In genomic region chr12:80260744-80261695, GRCm38 (mm10) we compare ENCODE assay signal across 8 mouse cellular contexts. TPM values are rescaled to one million over a fixed set of nuclear protein-coding genes. Genes with fewer than 3 reads are reported as not detected.
DNase-seq lines count a peak whose midpoint lies in the region; ATAC-seq and TF ChIP-seq lines count a peak whose summit lies in the region.

No protein-coding gene starts in this region.

- no peaks in the 10 kb centered on the region for H3K36me3 ChIP-seq in embryonic facial prominence, embryonic 12.5 days
- no peaks in the 10 kb centered on the region for H3K36me3 ChIP-seq in intestine, embryonic 16.5 days (ENCODE audit: control insufficient read depth, insufficient read depth, low read length)
- H3K36me3 ChIP-seq in lung, embryonic 16.5 days (ENCODE audit: control insufficient read depth, insufficient read depth, low read length): no peaks in the 10 kb centered on the region
- H3K36me3 ChIP-seq in testis, adult 2 months (ENCODE audit: control insufficient read depth, insufficient read depth, low read length): no peaks in the 10 kb centered on the region

- H3K9ac ChIP-seq in embryonic facial prominence, embryonic 12.5 days: peak overlapping the region; percentile 88
- peak overlapping the region; percentile 87 for H3K9ac ChIP-seq in intestine, embryonic 16.5 days (ENCODE audit: low read depth, low read length)
- H3K9ac ChIP-seq in lung, embryonic 16.5 days (ENCODE audit: low read length): peak overlapping the region; percentile 92

- H3K4me2 ChIP-seq in embryonic facial prominence, embryonic 12.5 days (replicated peaks): peak overlapping the region; percentile 82
- H3K4me2 ChIP-seq in intestine, embryonic 16.5 days (ENCODE audit: low read depth, low read length): peak overlapping the region; percentile 72
- H3K4me2 ChIP-seq in lung, embryonic 16.5 days (ENCODE audit: low read depth, low read length): peak overlapping the region; percentile 89

- DNase-seq in left cerebral cortex, postnatal 4 days: peak; percentile 39
- no peak for DNase-seq in left cerebral cortex, postnatal 36 days (ENCODE audit: low spot score in 2 of 2)
- no peak for DNase-seq in layer of hippocampus, postnatal 10 days (ENCODE audit: low spot score in 2 of 2)

- ATAC-seq in embryonic facial prominence, embryonic 12.5 days (ENCODE audit: insufficient number of reproducible peaks, insufficient read depth, low FRiP score, low TSS enrichment): no peak
- peak; percentile 57 for ATAC-seq in intestine, embryonic 16.5 days
- ATAC-seq in lung, embryonic 16.5 days (ENCODE audit: low read depth): peak; percentile 55
- no peak for ATAC-seq in granulocyte monocyte progenitor cell, adult 5-6 weeks (replicated peaks; ENCODE audit: poor library complexity, severe bottlenecking)

- no peaks in the 10 kb centered on the region for H3K9me3 ChIP-seq in embryonic facial prominence, embryonic 12.5 days
- H3K9me3 ChIP-seq in intestine, embryonic 16.5 days (ENCODE audit: control insufficient read depth, low read length): no peaks in the 10 kb centered on the region
- no peaks in the 10 kb centered on the region for H3K9me3 ChIP-seq in lung, embryonic 16.5 days (ENCODE audit: control insufficient read depth, low read length)

- H3K27ac ChIP-seq in embryonic facial prominence, embryonic 12.5 days: peak overlapping the region; percentile 98
- peak overlapping the region; percentile 94 for H3K27ac ChIP-seq in intestine, embryonic 16.5 days (ENCODE audit: low read length)
- H3K27ac ChIP-seq in lung, embryonic 16.5 days (ENCODE audit: low read length): peak overlapping the region; percentile 98
- no peak overlapping the region for H3K27ac ChIP-seq in testis, adult 2 months (ENCODE audit: control insufficient read depth, insufficient read depth, low read depth, low read length)

- no peak for TF ChIP-seq POLR2A in testis, adult 2 months (IDR thresholded peaks at IDR 0.05; ENCODE audit: control insufficient read depth, low read depth, low read length)

- TF ChIP-seq CTCF in testis, adult 2 months (IDR thresholded peaks at IDR 0.05; ENCODE audit: control insufficient read depth, insufficient read depth, insufficient replicate concordance, low read depth, low read length): no peak

- 10% methylated on average over 25 of the region's 25 CpGs for WGBS in embryonic facial prominence, embryonic 12.5 days
- WGBS in intestine, embryonic 16.5 days: 13% methylated on average over 25 of the region's 25 CpGs
- 11% methylated on average over 25 of the region's 25 CpGs for WGBS in lung, embryonic 16.5 days

- no peaks in the 10 kb centered on the region for H3K27me3 ChIP-seq in embryonic facial prominence, embryonic 12.5 days
- H3K27me3 ChIP-seq in intestine, embryonic 16.5 days (replicated peaks; ENCODE audit: control insufficient read depth, insufficient read depth, low read length): no peaks in the 10 kb centered on the region
- H3K27me3 ChIP-seq in lung, embryonic 16.5 days (ENCODE audit: control insufficient read depth, insufficient read depth, low read depth, low read length): no peaks in the 10 kb centered on the region
- peaks cover 3% of the 10 kb centered on the region; the same call in 1 of the 2 replicates for H3K27me3 ChIP-seq in testis, adult 2 months (ENCODE audit: control insufficient read depth, insufficient read depth, low read length)

- intact Hi-C loops in left cerebral cortex, postnatal 4 days (cut with DNase I): no loop called here
- intact Hi-C loops in left cerebral cortex, postnatal 36 days (cut with DNase I): no loop called here

- H3K4me1 ChIP-seq in embryonic facial prominence, embryonic 12.5 days: peaks cover 18% of the 10 kb centered on the region
- H3K4me1 ChIP-seq in intestine, embryonic 16.5 days (ENCODE audit: control insufficient read depth, insufficient read depth, low read length): peaks cover 28% of the 10 kb centered on the region
- H3K4me1 ChIP-seq in lung, embryonic 16.5 days (replicated peaks; ENCODE audit: control insufficient read depth, insufficient read depth, low read length): peaks cover 31% of the 10 kb centered on the region
- H3K4me1 ChIP-seq in testis, adult 2 months (ENCODE audit: control insufficient read depth, insufficient read depth, low read length): peaks cover 20% of the 10 kb centered on the region

- peak overlapping the region; percentile 76 for H3K4me3 ChIP-seq in embryonic facial prominence, embryonic 12.5 days
- peak overlapping the region; percentile 92 for H3K4me3 ChIP-seq in intestine, embryonic 16.5 days (ENCODE audit: low read length)
- H3K4me3 ChIP-seq in lung, embryonic 16.5 days (ENCODE audit: low read length): peak overlapping the region; percentile 68
- peak overlapping the region; percentile 62 for H3K4me3 ChIP-seq in testis, adult 2 months (ENCODE audit: control insufficient read depth, low read depth, low read length)

RNA-seq across cellular contexts. Expression of gene Actn1, which starts 0.8 kb away (rescaled TPM):
- total RNA-seq in left cerebral cortex, postnatal 4 days (2021): 10 to 100 TPM; 65.4 to 68.2 TPM
- 100 to 1,000 TPM; 106 to 146 TPM for total RNA-seq in left cerebral cortex, postnatal 36 days (2021)
- 43.0 and 46.5 TPM in 2 replicates for polyA plus RNA-seq in embryonic facial prominence, embryonic 12.5 days (2016; fragmentation: Nextera tagmentation; extraction: Ambion mirVana)
- polyA plus RNA-seq in intestine, embryonic 16.5 days (2015; fragmentation: Nextera tagmentation; extraction: Ambion mirVana): 44.5 and 46.8 TPM in 2 replicates
- polyA plus RNA-seq in lung, embryonic 16.5 days (2015; fragmentation: Nextera tagmentation; extraction: Ambion mirVana): 49.2 and 49.9 TPM in 2 replicates
- polyA plus RNA-seq in testis, adult 2 months (2012; rRNA removed): 7.6 and 10.1 TPM in 2 replicates
- total RNA-seq in layer of hippocampus, postnatal 10 days (2021): 10 to 100 TPM; 69.2 to 77.9 TPM
- 14.7 and 18.2 TPM in 2 replicates for total RNA-seq in granulocyte monocyte progenitor cell, adult 5-6 weeks (2014; fragmentation: Nextera tagmentation)
- total RNA-seq in granulocyte monocyte progenitor cell, adult 5-6 weeks (2017): 10.1 and 13.9 TPM in 2 replicates

Comparison
In these comparisons a context has a peak if more than half of its experiments do, and no peak if none do; other contexts are left out.
1. ATAC-seq: peak in intestine, embryonic 16.5 days (single experiment) and lung, embryonic 16.5 days (single experiment); none in embryonic facial prominence, embryonic 12.5 days (single experiment) and granulocyte monocyte progenitor cell, adult 5-6 weeks (single experiment).
2. Peak in every context shown above with its lines, with median percentiles within 50 percentile points of each other: H3K4me2 ChIP-seq, H3K4me3 ChIP-seq and H3K9ac ChIP-seq.